In the genomic region with DNA sequence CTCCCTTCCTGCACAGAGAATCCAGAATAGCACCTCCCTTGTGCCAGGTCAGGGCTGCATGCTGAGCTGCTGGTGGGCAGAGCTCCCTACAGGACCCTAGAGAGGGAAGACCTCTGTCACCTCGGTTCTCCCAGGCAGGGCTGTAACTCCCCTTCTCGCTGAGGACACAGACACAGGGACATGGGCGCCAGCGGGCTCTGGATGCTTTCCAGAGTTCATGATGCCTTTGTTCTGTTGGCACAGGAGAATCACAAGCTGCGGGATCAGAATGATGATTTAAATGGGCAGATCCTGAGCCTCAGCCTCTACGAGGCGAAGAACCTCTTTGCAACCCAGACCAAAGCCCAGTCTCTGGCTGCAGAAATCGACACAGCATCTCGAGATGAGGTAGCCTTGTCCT, we compare ENCODE assay signal across 22 mouse cellular contexts.
"Had no signal": no experiment of that assay in that cellular context is flagged by ENCODE, and none has a peak within 500 bp of the region (broad histone marks: within the 10 kb centered on the region; RNA-seq: fewer than 3 reads in every experiment).

No protein-coding gene starts in this region.

- H3K4me2 ChIP-seq: kidney, embryonic 15.5 days; limb, embryonic 13.5 days; liver, embryonic 12.5 days; liver, embryonic 15.5 days; lung, embryonic 15.5 days; midbrain, embryonic 13.5 days; neural tube, embryonic 12.5 days; neural tube, embryonic 15.5 days; stomach, embryonic 15.5 days had no signal

- H3K4me3 ChIP-seq: kidney, embryonic 15.5 days; limb, embryonic 13.5 days; liver, embryonic 12.5 days; liver, embryonic 15.5 days; lung, embryonic 15.5 days; megakaryocyte, embryonic 14.5 days; midbrain, embryonic 10.5 days; midbrain, embryonic 13.5 days; neural tube, embryonic 12.5 days; neural tube, embryonic 15.5 days; stomach, embryonic 15.5 days had no signal

- ATAC-seq: liver, embryonic 12.5 days; midbrain, embryonic 13.5 days had no signal

- H3K27me3 ChIP-seq: kidney, embryonic 15.5 days; limb, embryonic 13.5 days; liver, embryonic 15.5 days; lung, embryonic 15.5 days; midbrain, embryonic 13.5 days; neural tube, embryonic 12.5 days; neural tube, embryonic 15.5 days; stomach, embryonic 15.5 days had no signal

- DNase-seq: kidney, postnatal 14 days; kidney, postnatal 4 days; left cerebral cortex, postnatal 4 days; liver; lung, adult 18-20 months; lung, postnatal 10 days; lung, postnatal 36 days; retina, postnatal 1 day; right cerebral cortex, postnatal 25 days; spleen, adult 18-20 months; thymus, postnatal 25 days had no signal

- H3K4me1 ChIP-seq: liver, embryonic 12.5 days; liver, embryonic 15.5 days; lung, embryonic 15.5 days; neural tube, embryonic 12.5 days; stomach, embryonic 15.5 days had no signal

- H3K27ac ChIP-seq: kidney, embryonic 15.5 days; limb, embryonic 13.5 days; liver, embryonic 12.5 days; liver, embryonic 15.5 days; lung, embryonic 15.5 days; midbrain, embryonic 10.5 days; midbrain, embryonic 13.5 days; neural tube, embryonic 12.5 days; neural tube, embryonic 15.5 days; stomach, embryonic 15.5 days had no signal

- H3K36me3 ChIP-seq: liver, embryonic 12.5 days; liver, embryonic 15.5 days; lung, embryonic 15.5 days had no signal

- H3K9me3 ChIP-seq: kidney, embryonic 15.5 days; limb, embryonic 13.5 days; liver, embryonic 12.5 days; liver, embryonic 15.5 days; lung, embryonic 15.5 days; midbrain, embryonic 10.5 days; midbrain, embryonic 13.5 days; neural tube, embryonic 12.5 days; neural tube, embryonic 15.5 days; stomach, embryonic 15.5 days had no signal

- H3K9ac ChIP-seq: kidney, embryonic 15.5 days; limb, embryonic 13.5 days; liver, embryonic 12.5 days; liver, embryonic 15.5 days; lung, embryonic 15.5 days; midbrain, embryonic 13.5 days; neural tube, embryonic 12.5 days; neural tube, embryonic 15.5 days; stomach, embryonic 15.5 days had no signal
